Mouse (Mus musculus): Measurements from ENCODE around the gene Tpp1.
A peak's percentile ranks its signal among the peaks of the same experiment; 100 is the strongest.

DNA sequence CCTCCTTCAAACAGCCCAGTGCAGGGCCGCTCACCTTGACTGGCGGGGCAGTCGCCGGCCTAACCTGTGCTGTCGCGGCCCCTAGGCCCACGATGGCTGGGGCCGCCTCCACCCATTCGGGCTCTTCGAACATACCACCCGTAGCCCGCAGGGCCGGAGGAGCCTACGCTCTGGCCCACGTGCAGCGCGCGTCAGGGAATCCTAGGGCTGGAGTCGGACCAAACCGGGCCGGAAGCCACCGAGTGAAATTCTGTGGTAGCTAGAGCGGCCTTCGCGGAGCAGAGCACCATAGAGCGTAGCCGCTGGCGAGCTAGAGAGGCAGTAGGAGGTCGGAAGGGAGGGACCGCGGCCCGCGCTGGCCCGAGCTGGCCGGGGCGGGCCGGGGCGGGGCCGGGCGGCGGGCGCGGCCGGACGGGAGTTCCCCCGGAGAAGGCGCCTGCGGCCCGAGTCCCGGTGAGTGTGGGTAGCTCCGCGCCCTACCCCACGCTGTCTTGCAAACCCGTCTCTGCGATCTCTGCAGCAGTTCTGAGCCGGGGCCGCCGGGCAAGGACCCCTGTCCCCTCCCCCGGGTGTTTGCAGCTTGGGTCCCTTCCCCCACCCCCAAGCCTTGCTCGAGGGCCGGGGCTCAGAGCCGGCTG is 15.7 kb downstream of the Tpp1 start, which contains the start of gene Ilk:
- TF ChIP-seq CTCF (IDR thresholded peaks at IDR 0.05; ENCODE audit: low read depth, low read length) (no peak), POLR2A (IDR thresholded peaks at IDR 0.05; ENCODE audit: extremely low read depth, insufficient read depth, low read length) (peak; percentile 76)

All from liver, adult 2 months (tissue).